In the genomic region with DNA sequence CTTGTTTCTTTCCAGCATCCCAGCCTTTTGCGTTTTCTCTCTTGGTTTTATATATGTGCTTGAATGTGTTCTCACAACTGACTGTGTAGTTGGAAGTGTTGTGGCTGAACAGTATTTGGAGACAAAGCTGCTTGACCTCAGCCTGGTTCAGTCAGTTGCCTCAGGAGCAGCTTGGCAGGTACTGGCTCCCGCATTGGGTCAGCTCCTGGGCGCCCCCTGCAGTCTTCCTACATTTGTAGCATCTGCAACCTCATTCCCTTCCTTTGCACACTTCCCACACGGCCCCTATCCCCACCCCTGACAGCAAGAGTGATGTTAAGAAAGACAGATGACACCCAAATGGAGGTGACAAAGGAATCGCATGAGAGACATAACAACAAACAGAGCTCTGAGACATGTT, we compare ENCODE assay signal across 8 mouse cellular contexts. TPM values are rescaled to one million over a fixed set of nuclear protein-coding genes. Genes with fewer than 3 reads are reported as not detected.
DNase-seq lines count a peak whose midpoint lies in the region; ATAC-seq and TF ChIP-seq lines count a peak whose summit lies in the region.

No protein-coding gene starts in this region.

- no peak overlapping the region for H3K4me3 ChIP-seq in heart, embryonic 12.5 days
- H3K4me3 ChIP-seq in embryonic facial prominence, embryonic 11.5 days (ENCODE audit: low read depth, low read length): no peak overlapping the region
- H3K4me3 ChIP-seq in hindbrain, postnatal 0 days (ENCODE audit: low read length): no peak overlapping the region
- no peak overlapping the region for H3K4me3 ChIP-seq in limb, embryonic 10.5 days

- DNase-seq in heart, adult 18-20 months: peak; percentile 69 to 90
- peak; percentile 18 to 41 for DNase-seq in adrenal gland, postnatal 4 days (ENCODE audit: low spot score in 2 of 2)
- peak; percentile 55 for DNase-seq in embryonic facial prominence, embryonic 11.5 days (ENCODE audit: low spot score)
- peak; percentile 51 for DNase-seq in hindbrain, postnatal 0 days (ENCODE audit: low spot score)
- DNase-seq in limb, embryonic 10.5 days (ENCODE audit: low spot score): peak; percentile 60
- DNase-seq in testis, postnatal 10 days (ENCODE audit: low spot score): peak; percentile 85

- no peaks in the 10 kb centered on the region for H3K4me1 ChIP-seq in heart, embryonic 12.5 days (replicated peaks)
- H3K4me1 ChIP-seq in embryonic facial prominence, embryonic 11.5 days (ENCODE audit: control insufficient read depth, insufficient read depth, low read length): no peaks in the 10 kb centered on the region
- H3K4me1 ChIP-seq in hindbrain, postnatal 0 days (ENCODE audit: insufficient read depth, low read length): no peaks in the 10 kb centered on the region
- peaks cover 6% of the 10 kb centered on the region for H3K4me1 ChIP-seq in limb, embryonic 10.5 days

- no peaks in the 10 kb centered on the region; the same call in 1 of the 2 replicates for H3K27me3 ChIP-seq in heart, embryonic 12.5 days (replicated peaks)
- no peaks in the 10 kb centered on the region for H3K27me3 ChIP-seq in embryonic facial prominence, embryonic 11.5 days (ENCODE audit: control insufficient read depth, insufficient read depth, low read length)
- H3K27me3 ChIP-seq in hindbrain, postnatal 0 days (ENCODE audit: insufficient read depth, low read length): no peaks in the 10 kb centered on the region
- H3K27me3 ChIP-seq in limb, embryonic 10.5 days (ENCODE audit: low read depth, poor library complexity, severe bottlenecking): no peaks in the 10 kb centered on the region

- no peaks in the 10 kb centered on the region for H3K9me3 ChIP-seq in heart, embryonic 12.5 days (replicated peaks)
- H3K9me3 ChIP-seq in embryonic facial prominence, embryonic 11.5 days (replicated peaks; ENCODE audit: control insufficient read depth, low read length): no peaks in the 10 kb centered on the region
- H3K9me3 ChIP-seq in hindbrain, postnatal 0 days (ENCODE audit: low read length): no peaks in the 10 kb centered on the region
- H3K9me3 ChIP-seq in limb, embryonic 10.5 days (replicated peaks): no peaks in the 10 kb centered on the region

- no peak overlapping the region for H3K4me2 ChIP-seq in heart, embryonic 12.5 days
- no peak overlapping the region for H3K4me2 ChIP-seq in embryonic facial prominence, embryonic 11.5 days (ENCODE audit: low read depth, low read length)
- no peak overlapping the region for H3K4me2 ChIP-seq in hindbrain, postnatal 0 days (ENCODE audit: low read depth, low read length)

- no peak for ATAC-seq in heart, embryonic 12.5 days (ENCODE audit: insufficient number of reproducible peaks, low FRiP score)
- ATAC-seq in embryonic facial prominence, embryonic 11.5 days (replicated peaks; ENCODE audit: insufficient number of reproducible peaks, low FRiP score, low TSS enrichment, low read depth): no peak
- no peak for ATAC-seq in hindbrain, postnatal 0 days
- peak; percentile 48; the same call in 1 of the 2 replicates for ATAC-seq in neutrophil, adult 5-6 weeks (ENCODE audit: extremely low read depth, insufficient number of reproducible peaks, low FRiP score, poor library complexity, severe bottlenecking)

- no peaks in the 10 kb centered on the region for H3K36me3 ChIP-seq in heart, embryonic 12.5 days
- no peaks in the 10 kb centered on the region for H3K36me3 ChIP-seq in embryonic facial prominence, embryonic 11.5 days (replicated peaks; ENCODE audit: control insufficient read depth, insufficient read depth, low read depth, low read length)
- H3K36me3 ChIP-seq in hindbrain, postnatal 0 days (ENCODE audit: insufficient read depth, low read length): no peaks in the 10 kb centered on the region
- no peaks in the 10 kb centered on the region for H3K36me3 ChIP-seq in limb, embryonic 10.5 days

- H3K9ac ChIP-seq in heart, embryonic 12.5 days: no peak overlapping the region
- no peak overlapping the region for H3K9ac ChIP-seq in embryonic facial prominence, embryonic 11.5 days (replicated peaks; ENCODE audit: low read length)
- H3K9ac ChIP-seq in hindbrain, postnatal 0 days (replicated peaks; ENCODE audit: low read length): no peak overlapping the region

- TF ChIP-seq CTCF in hindbrain, postnatal 0 days (IDR thresholded peaks at IDR 0.05; ENCODE audit: low read depth): peak; percentile 66

- 8% methylated on average over 5 of the region's 5 CpGs for WGBS in heart, embryonic 12.5 days
- 13% methylated on average over 5 of the region's 5 CpGs for WGBS in embryonic facial prominence, embryonic 11.5 days
- 9% methylated on average over 5 of the region's 5 CpGs for WGBS in hindbrain, postnatal 0 days
- 4% methylated on average over 5 of the region's 5 CpGs for WGBS in limb, embryonic 10.5 days

- H3K27ac ChIP-seq in heart, embryonic 12.5 days (ENCODE audit: poor library complexity, severe bottlenecking): no peak overlapping the region
- no peak overlapping the region for H3K27ac ChIP-seq in embryonic facial prominence, embryonic 11.5 days (replicated peaks; ENCODE audit: low read depth, low read length)
- no peak overlapping the region for H3K27ac ChIP-seq in hindbrain, postnatal 0 days
- H3K27ac ChIP-seq in limb, embryonic 10.5 days: no peak overlapping the region

RNA-seq across cellular contexts. Expression of a gene that starts 11.4 kb away (rescaled TPM):
- total RNA-seq in heart, adult 18-20 months (2021): not detected
- not detected in 2 replicates for polyA plus RNA-seq in heart, embryonic 12.5 days (2016; fragmentation: Nextera tagmentation; extraction: Ambion mirVana)
- not detected for total RNA-seq in adrenal gland, postnatal 4 days (2021)
- not detected in 2 replicates for polyA plus RNA-seq in embryonic facial prominence, embryonic 11.5 days (2014; fragmentation: Nextera tagmentation; extraction: Ambion mirVana)
- not detected in 2 replicates for total RNA-seq in hindbrain, postnatal 0 days (2014; rRNA removed)
- polyA plus RNA-seq in hindbrain, postnatal 0 days (2015; fragmentation: Nextera tagmentation; extraction: Ambion mirVana): 0.20 and 0.23 TPM in 2 replicates
- not detected in 2 replicates for polyA plus RNA-seq in limb, embryonic 10.5 days (2016; fragmentation: Nextera tagmentation; extraction: Ambion mirVana)
- not detected in 2 replicates for total RNA-seq in neutrophil, adult 5-6 weeks (2017)

RNA-seq across cellular contexts. Expression of a gene that starts 14.4 kb away (rescaled TPM):
- 10 to 100 TPM; 68.7 to 73.5 TPM for total RNA-seq in heart, adult 18-20 months (2021)
- 95.2 and 98.3 TPM in 2 replicates for polyA plus RNA-seq in heart, embryonic 12.5 days (2016; fragmentation: Nextera tagmentation; extraction: Ambion mirVana)
- total RNA-seq in adrenal gland, postnatal 4 days (2021): 100 to 1,000 TPM; 148 to 163 TPM
- polyA plus RNA-seq in embryonic facial prominence, embryonic 11.5 days (2014; fragmentation: Nextera tagmentation; extraction: Ambion mirVana): 92.6 and 103 TPM in 2 replicates
- 76.1 and 85.5 TPM in 2 replicates for total RNA-seq in hindbrain, postnatal 0 days (2014; rRNA removed)
- 63.0 and 67.6 TPM in 2 replicates for polyA plus RNA-seq in hindbrain, postnatal 0 days (2015; fragmentation: Nextera tagmentation; extraction: Ambion mirVana)
- polyA plus RNA-seq in limb, embryonic 10.5 days (2016; fragmentation: Nextera tagmentation; extraction: Ambion mirVana): 119 and 138 TPM in 2 replicates
- total RNA-seq in neutrophil, adult 5-6 weeks (2017): 44.2 and 47.9 TPM in 2 replicates

RNA-seq across cellular contexts. Expression of a gene that starts 32.3 kb away (rescaled TPM):
- 1 to 10 TPM; 8.6 to 9.4 TPM for total RNA-seq in heart, adult 18-20 months (2021)
- 8.5 and 10.1 TPM in 2 replicates for polyA plus RNA-seq in heart, embryonic 12.5 days (2016; fragmentation: Nextera tagmentation; extraction: Ambion mirVana)
- total RNA-seq in adrenal gland, postnatal 4 days (2021): 10 to 100 TPM; 17.3 to 20.6 TPM
- polyA plus RNA-seq in embryonic facial prominence, embryonic 11.5 days (2014; fragmentation: Nextera tagmentation; extraction: Ambion mirVana): 7.4 and 8.2 TPM in 2 replicates
- total RNA-seq in hindbrain, postnatal 0 days (2014; rRNA removed): 15.7 and 20.2 TPM in 2 replicates
- polyA plus RNA-seq in hindbrain, postnatal 0 days (2015; fragmentation: Nextera tagmentation; extraction: Ambion mirVana): 7.7 and 8.7 TPM in 2 replicates
- polyA plus RNA-seq in limb, embryonic 10.5 days (2016; fragmentation: Nextera tagmentation; extraction: Ambion mirVana): 8.3 and 10.7 TPM in 2 replicates
- total RNA-seq in neutrophil, adult 5-6 weeks (2017): 35.0 and 37.0 TPM in 2 replicates

RNA-seq across cellular contexts. Expression of a gene that starts 32.9 kb away (rescaled TPM):
- not detected for total RNA-seq in heart, adult 18-20 months (2021)
- not detected in 2 replicates for polyA plus RNA-seq in heart, embryonic 12.5 days (2016; fragmentation: Nextera tagmentation; extraction: Ambion mirVana)
- not detected for total RNA-seq in adrenal gland, postnatal 4 days (2021)
- not detected in 2 replicates for polyA plus RNA-seq in embryonic facial prominence, embryonic 11.5 days (2014; fragmentation: Nextera tagmentation; extraction: Ambion mirVana)
- total RNA-seq in hindbrain, postnatal 0 days (2014; rRNA removed): not detected in 2 replicates
- polyA plus RNA-seq in hindbrain, postnatal 0 days (2015; fragmentation: Nextera tagmentation; extraction: Ambion mirVana): not detected in 2 replicates
- polyA plus RNA-seq in limb, embryonic 10.5 days (2016; fragmentation: Nextera tagmentation; extraction: Ambion mirVana): not detected in 2 replicates
- 0.47 and 0.61 TPM in 2 replicates for total RNA-seq in neutrophil, adult 5-6 weeks (2017)

RNA-seq across cellular contexts. Expression of a gene that starts 37.2 kb away (rescaled TPM):
- 100 to 1,000 TPM; 143 to 170 TPM for total RNA-seq in heart, adult 18-20 months (2021)
- polyA plus RNA-seq in heart, embryonic 12.5 days (2016; fragmentation: Nextera tagmentation; extraction: Ambion mirVana): 239 TPM in 2 replicates
- total RNA-seq in adrenal gland, postnatal 4 days (2021): 100 to 1,000 TPM; 202 to 211 TPM
- polyA plus RNA-seq in embryonic facial prominence, embryonic 11.5 days (2014; fragmentation: Nextera tagmentation; extraction: Ambion mirVana): 289 and 311 TPM in 2 replicates
- 397 and 402 TPM in 2 replicates for total RNA-seq in hindbrain, postnatal 0 days (2014; rRNA removed)
- 458 and 482 TPM in 2 replicates for polyA plus RNA-seq in hindbrain, postnatal 0 days (2015; fragmentation: Nextera tagmentation; extraction: Ambion mirVana)
- 251 and 298 TPM in 2 replicates for polyA plus RNA-seq in limb, embryonic 10.5 days (2016; fragmentation: Nextera tagmentation; extraction: Ambion mirVana)
- total RNA-seq in neutrophil, adult 5-6 weeks (2017): 39.3 and 47.8 TPM in 2 replicates

Comparison
In these comparisons a context has a peak if more than half of its experiments do, and no peak if none do; other contexts are left out.
1. DNase-seq: peak in every context shown above with its lines; median percentile 85 in testis, postnatal 10 days; 80 in heart, adult 18-20 months; 60 in limb, embryonic 10.5 days; 55 in embryonic facial prominence, embryonic 11.5 days; 51 in hindbrain, postnatal 0 days; 30 in adrenal gland, postnatal 4 days.